Mouse (Mus musculus) fibroblast of lung, adult 2 months (primary cell): ENCODE data around the gene Arhgef18.

Experiments
- DNase-seq: peaks from one replicate; pipeline ENCODE4 v3.0.0-alpha.2; 2011; ENCODE audit warnings: low read depth

The Arhgef18 gene

DNA sequence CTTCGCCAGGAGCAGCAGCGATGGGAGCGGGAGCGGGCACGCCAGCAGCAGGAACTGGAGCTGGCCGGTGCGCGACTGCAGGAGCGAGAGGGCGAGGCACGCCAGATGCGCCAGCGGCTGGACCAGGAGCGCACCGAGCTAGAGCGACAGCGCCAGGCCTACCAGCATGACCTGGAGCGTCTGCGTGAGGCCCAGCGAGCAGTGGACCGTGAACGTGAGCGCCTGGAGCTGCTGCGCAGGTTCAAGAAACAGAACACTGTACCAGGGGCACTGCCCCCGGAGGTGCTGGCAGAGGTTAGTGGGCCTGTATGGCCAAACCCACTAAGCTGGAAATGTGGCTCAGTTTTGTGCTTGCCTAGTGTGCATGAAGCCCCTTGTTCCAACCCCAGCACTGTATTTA lies 59.2 kb downstream of the Arhgef18 start:
- DNase-seq, result no peak

DNA sequence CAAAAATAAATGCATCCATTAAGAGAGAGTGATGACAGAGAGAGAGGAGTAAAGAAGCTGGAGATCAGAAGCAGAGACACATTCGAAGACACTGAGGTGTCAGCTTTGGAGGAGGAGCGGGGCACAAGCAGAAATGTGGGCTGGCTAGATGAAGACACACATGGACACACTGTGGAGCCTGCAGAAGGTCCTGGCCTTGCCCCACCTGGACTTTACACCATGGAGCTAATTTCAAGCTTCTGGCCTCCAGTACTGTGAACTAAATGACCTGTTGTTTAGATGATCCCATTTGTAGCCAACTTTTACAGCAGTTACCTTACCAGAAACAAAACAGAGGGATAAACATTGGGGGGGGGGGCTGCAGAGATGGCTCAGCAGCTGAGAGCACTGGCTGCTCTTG lies 70.4 kb downstream of the Arhgef18 start:
- no peak for DNase-seq

DNA sequence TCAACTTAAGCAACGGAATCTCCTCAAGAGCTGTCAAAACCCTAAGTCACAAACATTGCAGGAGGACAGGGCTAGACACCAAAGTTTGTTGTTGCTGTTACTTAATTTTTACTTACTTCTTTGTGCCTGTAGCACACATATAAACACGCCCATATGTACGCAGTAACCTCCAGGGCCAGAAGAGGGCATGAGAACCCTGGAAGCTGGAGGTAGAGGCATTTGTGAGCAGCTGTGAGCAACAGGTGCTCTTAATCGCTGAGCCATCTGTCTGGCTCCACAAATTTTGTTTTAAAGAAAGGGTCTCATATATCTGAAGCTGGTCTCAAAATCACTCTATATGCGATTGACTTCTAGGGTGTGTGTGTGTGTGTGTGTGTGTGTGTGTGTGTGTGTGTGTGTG lies 71.5 kb downstream of the Arhgef18 start:
- DNase-seq, result peak; percentile 28

GRCm38 (mm10) chr8:3467006-3467885 lies 74.4 kb downstream of the Arhgef18 start, which contains the start of gene Pex11g:
Pex11g (minus strand) TSS chr8:3467680.
- DNase-seq, result peak; percentile 94

DNA sequence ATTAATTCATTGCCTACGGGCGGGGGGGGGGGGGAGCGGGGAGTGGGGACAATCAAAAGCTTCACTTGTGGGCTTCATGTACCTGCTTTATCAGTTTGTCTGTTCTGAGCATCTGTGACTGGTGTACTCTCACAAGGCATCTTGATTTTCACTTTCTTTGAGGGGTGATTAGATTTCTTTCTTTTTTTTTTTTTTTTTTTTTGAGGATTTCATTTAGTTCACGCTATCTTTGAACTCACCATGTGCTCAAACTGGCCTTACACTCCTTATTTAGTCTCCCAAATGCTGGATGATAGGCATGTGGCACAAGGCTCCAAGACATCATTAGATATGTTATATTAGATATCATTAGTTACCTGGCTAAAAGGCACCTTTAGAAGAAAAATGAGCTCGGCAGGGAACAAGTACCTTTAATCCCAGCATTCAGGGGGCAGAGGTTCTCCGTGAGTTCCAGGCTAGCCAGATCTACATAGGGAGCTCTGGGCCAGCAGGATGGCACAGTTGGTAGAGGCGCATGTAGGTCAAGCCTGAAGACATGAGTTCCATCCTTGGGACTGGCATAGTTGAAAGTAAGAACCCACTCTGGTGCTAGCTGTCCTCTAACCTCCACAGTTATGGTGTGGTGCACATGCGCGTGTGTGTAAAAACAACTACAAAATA lies 75.2 kb downstream of the Arhgef18 start:
- DNase-seq, result no peak

GRCm38 (mm10) chr8:3468838-3469237 lies 76.0 kb downstream of the Arhgef18 start:
- DNase-seq, result no peak

DNA sequence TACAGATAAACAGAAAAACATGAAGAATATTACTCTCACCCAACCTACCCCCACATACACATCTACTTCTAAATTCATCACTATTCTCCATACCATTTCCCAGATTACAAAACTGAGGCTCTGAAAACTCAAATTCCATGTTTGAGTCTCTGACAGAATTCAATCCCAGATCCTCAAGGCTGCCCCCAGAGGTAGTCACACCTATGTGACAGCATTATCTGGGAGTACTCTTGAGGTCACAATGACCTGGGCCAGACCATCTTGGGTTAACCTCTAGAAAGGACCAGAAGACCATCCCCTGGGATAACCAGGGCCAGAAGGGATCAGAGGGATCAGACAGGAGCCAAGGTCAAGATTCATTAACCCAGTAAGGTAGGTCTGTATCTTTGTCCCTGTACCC lies 77.8 kb downstream of the Arhgef18 start, which contains the start of gene Tex45:
TSS of gene Tex45 (plus strand) at position 301 of the 400 bp plus-strand sequence.
- DNase-seq, result no peak

- no peak for DNase-seq
These were observed 83.1 kb downstream of the Arhgef18 start for GRCm38 (mm10) chr8:3475715-3476429.

DNA sequence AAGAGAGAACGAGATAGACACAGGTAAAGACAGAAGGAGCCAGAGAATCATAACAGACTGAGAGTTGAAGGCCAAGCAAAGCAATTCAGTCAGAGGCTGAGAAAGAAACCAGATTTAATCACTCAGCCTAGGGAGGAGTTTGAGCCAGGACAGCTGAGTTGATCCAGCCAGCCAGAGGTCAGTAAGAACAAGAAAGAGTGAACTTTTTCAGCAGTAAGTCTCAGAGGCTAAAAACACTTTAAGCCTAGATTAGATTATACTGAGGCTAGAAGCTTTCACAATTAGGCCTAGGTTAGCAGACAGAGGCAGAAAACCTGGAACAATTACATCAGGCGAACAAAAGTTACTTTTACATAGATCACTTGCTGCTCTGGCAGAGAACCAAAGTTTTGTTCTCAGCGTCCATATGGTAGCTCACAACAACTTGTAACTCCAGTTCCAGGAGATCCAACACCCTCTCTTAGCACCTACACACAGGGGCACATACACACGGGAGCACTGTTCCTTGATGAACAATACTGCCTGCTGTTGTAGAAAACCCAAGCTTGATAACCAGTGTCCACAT lies 87.5 kb downstream of the Arhgef18 start:
- DNase-seq, result no peak

- no peak for DNase-seq
These were observed 88.8 kb downstream of the Arhgef18 start for GRCm38 (mm10) chr8:3481605-3482004.

- DNase-seq, result no peak
These were observed 89.5 kb downstream of the Arhgef18 start for GRCm38 (mm10) chr8:3482240-3482740.

DNA sequence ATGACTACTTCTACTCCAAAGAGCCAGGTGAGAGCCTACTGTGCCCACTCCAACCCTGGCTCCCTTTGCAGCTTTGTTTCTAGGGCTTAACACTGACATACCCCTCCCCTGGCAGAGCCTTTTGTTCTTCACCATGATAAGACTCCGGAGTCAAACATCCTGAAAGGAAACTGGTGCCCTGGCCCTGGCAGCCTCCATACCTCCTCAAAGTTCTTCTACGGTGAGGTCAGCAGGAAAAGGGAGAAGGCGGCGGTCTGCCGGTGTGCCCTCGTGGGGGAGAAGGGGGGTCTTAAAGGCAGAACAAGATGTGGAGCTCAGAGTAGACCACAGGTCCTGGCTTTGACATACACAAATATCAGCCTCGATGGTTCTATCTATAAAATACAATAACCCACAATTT lies 90.7 kb downstream of the Arhgef18 start:
- DNase-seq, result no peak

DNA sequence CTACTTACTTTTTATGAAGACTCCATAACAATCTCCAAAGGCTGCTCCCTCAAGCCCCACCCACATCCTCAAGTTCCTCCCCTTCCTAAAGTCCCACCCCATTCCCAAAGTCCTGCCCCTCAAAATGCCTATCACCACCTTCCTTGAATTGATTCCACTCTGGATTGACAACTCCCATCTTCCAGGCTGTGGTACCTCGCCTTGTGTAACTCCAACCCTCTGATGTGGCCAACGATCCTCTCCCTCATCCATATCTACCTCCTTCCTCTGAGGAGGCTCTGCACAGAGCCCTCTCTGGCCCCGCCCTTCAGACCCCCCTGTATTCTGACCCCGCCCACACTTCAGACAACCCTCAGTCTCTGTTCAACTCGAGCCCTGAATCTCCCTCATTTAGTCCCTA lies 92.4 kb downstream of the Arhgef18 start:
- no peak for DNase-seq

DNA sequence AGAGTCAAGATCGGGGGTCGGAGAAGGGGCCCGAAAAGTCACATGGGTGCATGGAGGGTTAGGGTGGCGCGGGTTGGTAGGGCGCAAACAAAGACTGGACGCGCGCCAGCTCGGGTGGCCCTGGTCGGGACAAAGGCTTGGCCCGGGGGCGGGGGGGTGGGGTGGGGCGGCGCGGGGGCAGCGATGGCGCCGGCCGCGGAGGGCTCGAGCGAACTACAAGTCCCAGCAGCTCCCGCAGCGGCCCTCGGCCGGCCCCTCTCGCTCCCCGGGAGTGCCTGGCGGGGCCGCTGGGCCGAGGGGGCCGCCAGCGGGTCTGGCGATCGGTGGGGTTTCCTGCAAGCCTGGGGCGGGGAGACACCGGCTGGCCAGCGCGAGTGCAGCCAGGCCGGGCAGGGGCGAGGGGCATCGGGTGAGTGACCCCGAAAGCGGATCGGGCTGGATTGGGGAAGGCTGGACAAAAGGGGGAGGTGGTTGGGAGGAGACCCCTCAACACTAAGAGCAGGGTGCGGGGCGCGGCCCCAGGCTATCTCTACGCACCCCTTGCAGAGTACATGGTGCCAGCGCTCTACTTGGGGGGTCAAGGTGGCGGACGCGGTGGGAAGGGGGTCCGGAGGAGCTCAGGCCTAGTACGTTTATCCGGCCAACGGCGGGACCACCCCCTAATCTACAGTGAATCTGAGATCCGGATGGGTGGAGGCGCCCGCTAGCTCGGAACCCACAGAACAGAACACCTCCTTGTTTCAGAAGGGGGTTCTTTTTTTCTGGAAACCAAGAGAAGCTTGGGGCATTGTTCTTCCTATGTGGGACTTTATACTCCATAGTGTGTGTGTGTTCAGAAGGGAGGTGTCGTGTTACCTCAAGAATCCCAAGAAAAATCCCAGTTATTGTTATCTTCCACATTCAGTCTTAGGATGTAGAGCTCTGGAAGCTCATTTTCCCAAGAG lies 100.4 kb downstream of the Arhgef18 start, which contains the start of gene Zfp358:
TSS of gene Zfp358 (plus strand) at position 238 of the 944 bp plus-strand sequence.
- DNase-seq, result no peak

- no peak for DNase-seq
These were observed 101.0 kb downstream of the Arhgef18 start for GRCm38 (mm10) chr8:3493845-3494208.

- DNase-seq, result no peak
These were observed 103.0 kb downstream of the Arhgef18 start for GRCm38 (mm10) chr8:3495578-3496427.

- DNase-seq, result no peak
These were observed 103.6 kb downstream of the Arhgef18 start for GRCm38 (mm10) chr8:3496428-3496748.

GRCm38 (mm10) chr8:3498583-3498982 lies 105.8 kb downstream of the Arhgef18 start:
- no peak for DNase-seq

DNA sequence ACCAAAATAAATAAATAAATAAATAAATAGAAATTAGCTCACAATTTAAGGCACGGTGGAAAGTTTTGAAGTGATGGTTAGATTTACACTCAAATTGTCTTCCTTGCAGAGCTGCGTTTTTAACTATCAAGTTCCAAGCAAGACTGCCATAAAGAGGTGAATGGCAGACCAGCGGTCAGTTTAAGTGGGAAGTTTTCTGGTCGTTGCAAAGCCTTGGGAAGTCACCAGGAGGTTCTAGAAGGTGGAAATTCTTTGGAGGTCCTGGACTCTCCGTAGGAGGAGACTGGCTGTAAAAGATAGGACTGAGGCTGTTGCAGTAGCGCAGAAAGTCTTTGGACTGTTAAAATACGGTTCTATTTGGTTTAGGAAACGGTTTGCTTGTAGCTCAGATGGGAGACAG lies 106.9 kb downstream of the Arhgef18 start:
- no peak for DNase-seq
